In the genomic region with DNA sequence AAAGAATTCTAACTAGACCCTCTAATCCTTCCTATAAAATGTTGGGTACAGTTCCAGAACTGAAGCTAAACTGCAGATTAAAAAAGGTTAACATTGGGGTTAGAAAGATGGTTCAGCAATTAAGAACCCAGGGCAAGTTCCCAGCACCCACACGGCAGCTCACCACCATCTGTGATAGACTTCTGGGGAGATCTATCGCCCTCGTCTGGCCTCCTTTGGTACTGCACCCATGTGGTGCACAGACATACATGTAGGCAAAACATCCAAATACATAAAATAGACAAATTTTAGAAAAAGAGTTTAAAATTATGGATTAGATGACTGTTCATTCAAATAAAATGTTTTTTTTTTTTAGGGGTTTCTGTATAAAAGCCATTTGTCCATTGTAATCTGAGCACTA, we compare ENCODE assay signal across 17 mouse cellular contexts.
DNase-seq lines count a peak whose midpoint lies in the region; ATAC-seq and TF ChIP-seq lines count a peak whose summit lies in the region.
"Had no signal": no experiment of that assay in that cellular context is flagged by ENCODE, and none has a peak within 500 bp of the region (broad histone marks: within the 10 kb centered on the region; RNA-seq: fewer than 3 reads in every experiment).

No protein-coding gene starts in this region.

- no peaks in the 10 kb centered on the region for H3K79me2 ChIP-seq in heart, adult 2 months (replicated peaks; ENCODE audit: control insufficient read depth, insufficient read depth, low read length)

- H3K27ac ChIP-seq in heart, adult 2 months: no peak overlapping the region
- no peak overlapping the region for H3K27ac ChIP-seq in liver, postnatal 0 days (ENCODE audit: low read depth)
- H3K27ac ChIP-seq in liver, embryonic 11.5 days (ENCODE audit: low read depth, low read length): no peak overlapping the region
- no peak overlapping the region for H3K27ac ChIP-seq in cortical plate, adult 2 months (ENCODE audit: insufficient read depth, low read length)
- H3K27ac ChIP-seq: forebrain, embryonic 15.5 days; limb, embryonic 12.5 days; midbrain, embryonic 13.5 days had no signal

- no peak for TF ChIP-seq EP300 in heart, adult 2 months (IDR thresholded peaks at IDR 0.05; ENCODE audit: insufficient read depth, low read depth, low read length)
- no peak for TF ChIP-seq EP300 in liver, postnatal 0 days (IDR thresholded peaks at IDR 0.05; ENCODE audit: low read depth)

- H3K27me3 ChIP-seq in heart, adult 2 months (ENCODE audit: control insufficient read depth, insufficient read depth, low read length): no peaks in the 10 kb centered on the region
- H3K27me3 ChIP-seq in liver, postnatal 0 days (ENCODE audit: insufficient read depth, low read length): no peaks in the 10 kb centered on the region
- no peaks in the 10 kb centered on the region for H3K27me3 ChIP-seq in liver, embryonic 11.5 days (replicated peaks; ENCODE audit: control insufficient read depth, insufficient read depth, low read length)
- 0 out of 2 replicates have a peak, but pooled peaks cover under 1% of the 10 kb centered on the region for H3K27me3 ChIP-seq in E14TG2a.4 (ENCODE audit: insufficient read depth, low read length)
- H3K27me3 ChIP-seq: forebrain, embryonic 15.5 days; limb, embryonic 12.5 days; midbrain, embryonic 13.5 days had no signal

- no peak overlapping the region for H3K4me2 ChIP-seq in liver, postnatal 0 days (ENCODE audit: low read depth, low read length)
- no peak overlapping the region for H3K4me2 ChIP-seq in liver, embryonic 11.5 days
- H3K4me2 ChIP-seq: forebrain, embryonic 15.5 days; limb, embryonic 12.5 days; midbrain, embryonic 13.5 days had no signal

- DNase-seq in heart, adult 2 months: no peak
- no peak for DNase-seq in heart, postnatal 10 days
- DNase-seq in liver, postnatal 0 days: no peak
- no peak for DNase-seq in liver, embryonic 11.5 days (ENCODE audit: low spot score)
- DNase-seq in spleen, postnatal 14 days (ENCODE audit: low spot score in 2 of 2): no peak
- DNase-seq: adrenal gland, adult 8-10 months; B cell, adult 2 months; cerebellum, adult 18-20 months; heart, adult 11 months; right cerebral cortex, adult 18-20 months; thymus, postnatal 25 days had no signal

- H3K9me3 ChIP-seq in liver, postnatal 0 days (ENCODE audit: low read length): no peaks in the 10 kb centered on the region
- H3K9me3 ChIP-seq in liver, embryonic 11.5 days (ENCODE audit: control insufficient read depth, low read length): no peaks in the 10 kb centered on the region
- peaks cover 7% of the 10 kb centered on the region for H3K9me3 ChIP-seq in E14TG2a.4 (ENCODE audit: low read length)
- H3K9me3 ChIP-seq: forebrain, embryonic 15.5 days; midbrain, embryonic 13.5 days had no signal

- no peak for TF ChIP-seq POLR2A in heart, adult 2 months (IDR thresholded peaks at IDR 0.05; ENCODE audit: insufficient read depth, low read depth, low read length)
- no peak for TF ChIP-seq POLR2A in cortical plate, adult 2 months (IDR thresholded peaks at IDR 0.05; ENCODE audit: extremely low read depth, insufficient read depth, low read length)

- WGBS in heart, adult 2 months: 90% methylated on average over 3 of the region's 3 CpGs
- 86% methylated on average over 3 of the region's 3 CpGs for WGBS in liver, postnatal 0 days (ENCODE audit: insufficient replicate concordance)
- WGBS in liver, embryonic 11.5 days: 73% methylated on average over 3 of the region's 3 CpGs

- intact Hi-C loops in heart, adult 2 months (cut with DNase I): no loop called here
- intact Hi-C loops in heart, postnatal 10 days (cut with DNase I): no loop called here

- peak; percentile 34 for TF ChIP-seq CTCF in heart, adult 2 months (IDR thresholded peaks at IDR 0.05)
- TF ChIP-seq CTCF in liver, postnatal 0 days (IDR thresholded peaks at IDR 0.05; ENCODE audit: low read depth): peak; percentile 30
- peak; percentile 67 for TF ChIP-seq CTCF in E14TG2a.4 (conservative IDR thresholded peaks at IDR 0.05; ENCODE audit: low read length)
- 0 out of 2 replicates have a peak, but pooled peaks have one; percentile 7 for TF ChIP-seq CTCF in cortical plate, adult 2 months (IDR thresholded peaks at IDR 0.05; ENCODE audit: extremely low read depth, insufficient read depth, low read length)

- H3K9ac ChIP-seq in heart, adult 2 months (ENCODE audit: low read depth, low read length): no peak overlapping the region
- no peak overlapping the region for H3K9ac ChIP-seq in liver, postnatal 0 days (replicated peaks)
- no peak overlapping the region for H3K9ac ChIP-seq in liver, embryonic 11.5 days (ENCODE audit: low read depth, low read length)
- H3K9ac ChIP-seq: forebrain, embryonic 15.5 days; limb, embryonic 12.5 days; midbrain, embryonic 13.5 days had no signal

- ATAC-seq in liver, postnatal 0 days: no peak
- ATAC-seq in liver, embryonic 11.5 days (replicated peaks; ENCODE audit: low FRiP score): no peak
- ATAC-seq: forebrain, embryonic 15.5 days; midbrain, embryonic 13.5 days had no signal

- no peaks in the 10 kb centered on the region for H3K4me1 ChIP-seq in heart, adult 2 months (ENCODE audit: control insufficient read depth, insufficient read depth, low read length)
- H3K4me1 ChIP-seq in liver, postnatal 0 days (ENCODE audit: insufficient read depth): no peaks in the 10 kb centered on the region
- no peaks in the 10 kb centered on the region for H3K4me1 ChIP-seq in liver, embryonic 11.5 days (replicated peaks; ENCODE audit: control insufficient read depth, insufficient read depth, low read length)
- no peaks in the 10 kb centered on the region for H3K4me1 ChIP-seq in E14TG2a.4 (replicated peaks; ENCODE audit: low read depth, low read length)
- H3K4me1 ChIP-seq in cortical plate, adult 2 months (ENCODE audit: control insufficient read depth, insufficient read depth, low read length): no peaks in the 10 kb centered on the region
- H3K4me1 ChIP-seq: forebrain, embryonic 15.5 days; midbrain, embryonic 13.5 days had no signal

- H3K4me3 ChIP-seq in heart, adult 2 months: no peak overlapping the region
- no peak overlapping the region for H3K4me3 ChIP-seq in liver, postnatal 0 days (ENCODE audit: low read depth, low read length)
- no peak overlapping the region for H3K4me3 ChIP-seq in liver, embryonic 11.5 days (ENCODE audit: low read depth, low read length)
- no peak overlapping the region for H3K4me3 ChIP-seq in E14TG2a.4 (replicated peaks; ENCODE audit: low read length)
- H3K4me3 ChIP-seq in cortical plate, adult 2 months (ENCODE audit: insufficient read depth, low read length): no peak overlapping the region
- H3K4me3 ChIP-seq: erythroblast, embryonic 14.5 days; forebrain, embryonic 15.5 days; limb, embryonic 12.5 days; midbrain, embryonic 13.5 days had no signal

- H3K36me3 ChIP-seq in heart, adult 2 months (ENCODE audit: control insufficient read depth, insufficient read depth, low read length): no peaks in the 10 kb centered on the region
- no peaks in the 10 kb centered on the region for H3K36me3 ChIP-seq in liver, postnatal 0 days (replicated peaks; ENCODE audit: insufficient read depth, low read length)
- no peaks in the 10 kb centered on the region for H3K36me3 ChIP-seq in liver, embryonic 11.5 days (ENCODE audit: control insufficient read depth, insufficient read depth, low read length)
- H3K36me3 ChIP-seq in E14TG2a.4 (ENCODE audit: insufficient read depth, low read length): no peaks in the 10 kb centered on the region
- H3K36me3 ChIP-seq: forebrain, embryonic 15.5 days; limb, embryonic 12.5 days; midbrain, embryonic 13.5 days had no signal

Comparison
In these comparisons a context has a peak if more than half of its experiments do, and no peak if none do; other contexts are left out.
1. CTCF ChIP-seq: peak in every context shown above with its lines; median percentile 67 in E14TG2a.4; 34 in heart, adult 2 months; 30 in liver, postnatal 0 days; 7 in cortical plate, adult 2 months.